Mouse (Mus musculus): ENCODE data around the gene Anxa3.

Gene Anxa3

GRCm38 (mm10) chr5:96848386-96848785 lies 55.2 kb downstream of the Anxa3 start:
- DNase-seq (ENCODE audit: low spot score), result no peak

- no peak for DNase-seq (ENCODE audit: low spot score)
Observed at GRCm38 (mm10) chr5:96849232-96849631, 56.1 kb downstream of the Anxa3 start.

GRCm38 (mm10) chr5:96853451-96853850 lies 60.3 kb downstream of the Anxa3 start:
- no peak for DNase-seq (ENCODE audit: low spot score)

GRCm38 (mm10) chr5:96854350-96854749 lies 61.2 kb downstream of the Anxa3 start:
- no peak for DNase-seq (ENCODE audit: low spot score)

- no peak for DNase-seq (ENCODE audit: low spot score)
Observed at GRCm38 (mm10) chr5:96859938-96860337, 66.8 kb downstream of the Anxa3 start.

- no peak for DNase-seq (ENCODE audit: low spot score)
Observed at GRCm38 (mm10) chr5:96867171-96867570, 74.0 kb downstream of the Anxa3 start.

- no peak for DNase-seq (ENCODE audit: low spot score)
Observed at GRCm38 (mm10) chr5:96868893-96869292, 75.8 kb downstream of the Anxa3 start.

GRCm38 (mm10) chr5:96870996-96871395 lies 77.9 kb downstream of the Anxa3 start:
- no peak for DNase-seq (ENCODE audit: low spot score)

GRCm38 (mm10) chr5:96878178-96878577 lies 85.0 kb downstream of the Anxa3 start:
- DNase-seq (ENCODE audit: low spot score), result peak; percentile 15

- DNase-seq (ENCODE audit: low spot score), result no peak
Observed at GRCm38 (mm10) chr5:96878851-96879540, 85.9 kb downstream of the Anxa3 start.

- no peak for DNase-seq (ENCODE audit: low spot score)
Observed at GRCm38 (mm10) chr5:96880231-96880630, 87.1 kb downstream of the Anxa3 start.

GRCm38 (mm10) chr5:96881118-96881517 lies 88.0 kb downstream of the Anxa3 start:
- no peak for DNase-seq (ENCODE audit: low spot score)

GRCm38 (mm10) chr5:96881613-96882012 lies 88.5 kb downstream of the Anxa3 start:
- no peak for DNase-seq (ENCODE audit: low spot score)

- DNase-seq (ENCODE audit: low spot score), result no peak
Observed at GRCm38 (mm10) chr5:96885202-96885601, 92.1 kb downstream of the Anxa3 start.

GRCm38 (mm10) chr5:96888396-96888795 lies 95.3 kb downstream of the Anxa3 start:
- no peak for DNase-seq (ENCODE audit: low spot score)

- no peak for DNase-seq (ENCODE audit: low spot score)
Observed at GRCm38 (mm10) chr5:96890367-96890766, 97.2 kb downstream of the Anxa3 start.

All from yolk sac, embryonic 10.5 days (tissue).